Mouse (Mus musculus) forebrain, embryonic 13.5 days (tissue): ENCODE results near the gene Nlrp4b. TPM values are rescaled to one million over a fixed set of nuclear protein-coding genes. Genes with fewer than 3 reads are reported as not detected.
"Not testable (repeated sequence)": the region's sequence is repeated elsewhere in the genome, so short reads cannot be mapped to it uniquely, and the experiment has no call there.

Source experiments
- ATAC-seq: fragments of 200-750 bp; cut with Nextera tagmentation; 2 replicates; pipeline ENCODE4 v1.8.0; 2017
- H3K27ac ChIP-seq: fragments of 300-500 bp; sonication (generic); 2 replicates; pipeline ENCODE4 v1.5.1; 2015; ENCODE audit warnings: inconsistent platforms, mild to moderate bottlenecking, moderate library complexity
- H3K27me3 ChIP-seq: fragments of 300-500 bp; sonication (generic); 2 replicates; pipeline ENCODE4 v1.6.1; 2015; ENCODE audit warnings: mild to moderate bottlenecking, inconsistent platforms
- H3K36me3 ChIP-seq: fragments of 300-500 bp; sonication (generic); 2 replicates; pipeline ENCODE4 v1.6.1; 2015; ENCODE audit warnings: mild to moderate bottlenecking, inconsistent platforms; ENCODE audit not compliant: poor library complexity, severe bottlenecking
- H3K4me1 ChIP-seq: fragments of 300-500 bp; sonication (generic); 2 replicates; pipeline ENCODE4 v1.6.1; 2015; ENCODE audit warnings: inconsistent platforms
- H3K4me2 ChIP-seq: fragments of 300-500 bp; sonication (generic); 2 replicates; pipeline ENCODE4 v1.6.1; 2015; ENCODE audit warnings: inconsistent platforms, mild to moderate bottlenecking, moderate library complexity
- H3K4me3 ChIP-seq: fragments of 300-500 bp; sonication (generic); 2 replicates; pipeline ENCODE4 v1.5.1; 2015; ENCODE audit warnings: mild to moderate bottlenecking, inconsistent platforms
- H3K9ac ChIP-seq: fragments of 300-500 bp; sonication (generic); 2 replicates; pipeline ENCODE4 v1.6.1; 2015; ENCODE audit warnings: mild to moderate bottlenecking, inconsistent platforms
- H3K9me3 ChIP-seq: fragments of 300-500 bp; sonication (generic); replicated peaks from 2 replicates; pipeline ENCODE4 v1.6.1; 2016; ENCODE audit warnings: inconsistent platforms
- WGBS: fragments of 180-500 bp; shearing (Covaris S2); methylation state at CpG from one replicate; pipeline ENCODE4 v1.1.7; 2015; 5-methylcytosine and 5-hydroxymethylcytosine counted together
- polyA plus RNA-seq: library from polyadenylated mRNA; unstranded; fragments of >200 nt; fragmentation: Nextera tagmentation; extraction: Ambion mirVana; gene quantifications from 2 replicates; pipeline ENCODE4 v1.2.1, GENCODE M21; 2015

Nlrp4b gene
- polyA plus RNA-seq, result not detected in 2 replicates

DNA sequence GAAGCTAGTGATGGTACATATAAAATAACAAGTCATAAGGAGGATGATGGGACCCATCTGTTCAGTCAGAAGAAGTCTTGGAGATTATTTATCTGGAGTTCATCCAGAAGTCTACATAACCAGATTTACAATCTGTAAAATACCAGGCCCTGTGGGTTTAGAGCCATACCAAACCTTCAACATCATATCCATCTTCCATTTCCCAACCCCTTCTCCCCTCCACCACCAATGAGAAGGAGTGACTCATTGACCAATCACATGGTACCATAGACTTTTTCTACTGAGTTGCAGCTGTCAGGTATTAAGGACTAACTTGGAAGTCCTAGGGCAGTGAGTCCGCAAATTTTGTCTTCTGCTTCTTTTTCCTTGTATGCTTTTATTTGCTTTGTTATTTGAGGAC, at the start of gene Nlrp4b:
Nlrp4b (plus strand) TSS at position 301 of the 400 bp plus-strand sequence.
- WGBS, result 83% methylated on average over 1 of the region's 1 CpGs
- Histone ChIP-seq H3K9me3 (peaks cover 36% of the 10 kb centered on the region), H3K9ac (no peak within 1 kb of the TSS)

DNA sequence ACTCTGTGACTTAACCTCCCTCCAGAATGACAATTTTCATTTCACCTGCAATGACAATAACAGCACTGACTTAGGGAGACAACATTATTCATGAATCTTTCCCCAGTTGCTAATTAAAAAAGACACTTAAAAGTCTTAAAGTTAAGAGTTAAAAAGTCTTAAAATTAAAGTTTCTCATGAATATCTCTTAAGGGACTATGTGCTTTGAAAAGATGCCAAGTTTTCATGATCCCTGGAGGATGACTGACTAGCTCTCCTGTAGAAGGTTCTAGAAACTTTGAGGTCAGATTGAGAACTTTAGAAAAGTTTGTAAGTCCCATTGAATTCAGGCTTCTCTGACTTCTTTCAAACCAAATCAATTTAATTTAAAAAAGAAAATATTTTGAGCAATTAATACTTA, 66.7 kb downstream of the Nlrp4b start, which contains the start of gene Vmn1r71:
Vmn1r71 (minus strand) TSS at position 101 of the 400 bp plus-strand sequence.
- H3K9me3 ChIP-seq, result peaks cover 16% of the 10 kb centered on the region
- no peaks in the 10 kb centered on the region for H3K36me3 ChIP-seq
- H3K4me1 ChIP-seq, result no peaks in the 10 kb centered on the region
- no peak for ATAC-seq
- H3K4me2 ChIP-seq, result no peak within 1 kb of the TSS
- H3K9ac ChIP-seq, result no peak within 1 kb of the TSS
- H3K27me3 ChIP-seq, result no peaks in the 10 kb centered on the region
- H3K27ac ChIP-seq, result no peak within 1 kb of the TSS
- H3K4me3 ChIP-seq, result no peak within 1 kb of the TSS

More for the DNA sequence above, at the start of gene Nlrp4b:
- Histone ChIP-seq H3K27ac (no peak within 1 kb of the TSS), H3K4me2 (no peak within 1 kb of the TSS), H3K36me3 (no peaks in the 10 kb centered on the region), H3K27me3 (no peaks in the 10 kb centered on the region), H3K4me3 (no peak within 1 kb of the TSS), H3K4me1 (no peaks in the 10 kb centered on the region)
- no peak for ATAC-seq

DNA sequence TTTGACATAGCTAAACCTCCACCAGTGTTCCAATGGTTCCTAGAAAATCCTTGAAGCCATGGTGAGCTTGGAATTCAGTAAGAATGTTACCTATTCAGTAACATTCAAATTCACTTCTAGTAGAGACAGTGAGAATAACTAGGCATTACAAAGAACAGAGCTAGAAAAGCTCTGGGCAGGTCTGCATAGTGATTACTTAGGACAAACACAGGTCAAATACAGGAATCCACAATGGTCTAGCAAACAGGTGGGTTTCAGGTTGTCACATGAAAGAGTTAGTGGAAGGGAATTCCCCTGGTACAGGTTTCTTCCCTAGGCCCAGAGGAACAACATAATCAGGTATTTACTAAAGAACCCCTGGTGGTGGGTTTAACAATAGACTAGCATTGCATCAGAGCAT, 70.0 kb downstream of the Nlrp4b start:
- not testable (repeated sequence) for H3K4me3 ChIP-seq, H3K36me3 ChIP-seq, H3K9ac ChIP-seq

More for the DNA sequence above, 70.0 kb downstream of the Nlrp4b start:
- ATAC-seq, H3K4me2 ChIP-seq, H3K27ac ChIP-seq, H3K27me3 ChIP-seq, H3K4me1 ChIP-seq: not testable (repeated sequence)
- peaks cover 16% of the 10 kb centered on the region for H3K9me3 ChIP-seq

Other genes with a start within 250 kb of the Nlrp4b start
- gene Vmn1r67, start 244.5 kb upstream of the Nlrp4b start, polyA plus RNA-seq, result not detected in 2 replicates
- 53.8 and 58.9 TPM in 2 replicates for gene Zik1, start 192.4 kb upstream of the Nlrp4b start, polyA plus RNA-seq
- gene Vmn1r68, start 129.3 kb upstream of the Nlrp4b start, polyA plus RNA-seq, result not detected in 2 replicates
- gene Vmn1r69, start 74.1 kb upstream of the Nlrp4b start, polyA plus RNA-seq, result not detected in 2 replicates
- not detected in 2 replicates for gene Vmn1r70, start 56.3 kb upstream of the Nlrp4b start, polyA plus RNA-seq
- not detected in 2 replicates for gene Vmn1r71, start 66.6 kb downstream of the Nlrp4b start, polyA plus RNA-seq
- gene Zscan4b, start 217.3 kb downstream of the Nlrp4b start, polyA plus RNA-seq, result not detected in 2 replicates